13 mouse cellular contexts compared by ENCODE assay signal in the genomic region with DNA sequence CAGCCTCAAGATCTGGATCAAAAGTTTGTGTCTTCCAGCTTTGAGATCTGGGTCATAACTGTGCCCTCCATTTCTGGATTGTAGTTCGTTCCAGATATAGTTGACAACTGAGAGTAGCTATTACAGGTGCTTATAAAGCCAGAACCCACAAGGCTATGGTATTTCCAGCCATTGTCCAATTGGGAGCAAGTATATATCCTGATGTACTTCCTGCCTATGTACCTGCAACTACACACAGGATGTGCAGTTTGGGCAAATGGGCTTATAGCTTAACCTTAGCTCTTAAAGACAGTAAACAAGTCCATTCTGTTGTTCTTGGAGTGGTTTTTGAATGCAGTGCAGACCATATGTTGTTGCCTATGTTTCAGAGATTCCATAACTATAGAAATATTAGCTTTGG.
"Had no signal": no experiment of that assay in that cellular context is flagged by ENCODE, and none has a peak within 500 bp of the region (broad histone marks: within the 10 kb centered on the region; RNA-seq: fewer than 3 reads in every experiment).

No protein-coding gene starts in this region.

- H3K9ac ChIP-seq: liver, embryonic 13.5 days; midbrain, embryonic 13.5 days had no signal

- H3K4me2 ChIP-seq: liver, embryonic 13.5 days; midbrain, embryonic 13.5 days had no signal

- H3K27ac ChIP-seq: liver, embryonic 13.5 days; midbrain, embryonic 10.5 days; midbrain, embryonic 13.5 days had no signal

- H3K9me3 ChIP-seq: liver, embryonic 13.5 days; megakaryocyte, embryonic 14.5 days; midbrain, embryonic 10.5 days; midbrain, embryonic 13.5 days had no signal

- H3K27me3 ChIP-seq: liver, embryonic 13.5 days; megakaryocyte, embryonic 14.5 days; midbrain, embryonic 13.5 days had no signal

- DNase-seq: kidney, adult 11 months; kidney, adult 8-10 months; kidney, postnatal 14 days; layer of hippocampus, adult 9-11 months; liver, embryonic 13.5 days; lung, adult 2 months; thymus, adult 18-20 months; thymus, postnatal 36 days had no signal

- H3K4me1 ChIP-seq: midbrain, embryonic 13.5 days had no signal

- H3K4me3 ChIP-seq: liver, embryonic 13.5 days; megakaryocyte, embryonic 14.5 days; midbrain, embryonic 10.5 days; midbrain, embryonic 13.5 days; myocyte had no signal

- ATAC-seq: midbrain, embryonic 13.5 days; midbrain, embryonic 16.5 days had no signal
